Mouse (Mus musculus) left cerebral cortex, postnatal 14 days (tissue): ENCODE data around the gene Styk1. TPM values are rescaled to one million over a fixed set of nuclear protein-coding genes. Genes with fewer than 3 reads are reported as not detected.

Experiments
- DNase-seq, 2 experiments: peaks; one replicate each; pipeline ENCODE4 v3.0.0; 2021 to 2022; ENCODE audit warnings: low spot score in 2 of 2, mixed read lengths in 1 of 2
- intact Hi-C: fragments of 180-260 bp; cut with DNase I; formaldehyde crosslinking; loops from one replicate; pipeline ENCODE4 v1.15.1; 2025
- long read RNA-seq, 2 experiments: library from polyadenylated mRNA; stranded (forward); transcript quantifications; one replicate each; pipeline ENCODE4 v2.0.0; 2021
- total RNA-seq, 2 experiments: library from RNA; stranded (reverse); gene quantifications; 2 replicates each; pipeline ENCODE4 v1.2.3; 2021

Styk1 gene
- under 1 TPM; 0.23 to 0.53 TPM for total RNA-seq
- long read RNA-seq, experiment 1, partial matches to known transcripts = 0 of 1 reads
- long read RNA-seq, experiment 1, other reads (novel, unspliced or antisense) = 1 of 1 reads
- long read RNA-seq, experiment 2, partial matches to known transcripts = 0 of 1 reads
- long read RNA-seq, experiment 2, other reads (novel, unspliced or antisense) = 1 of 1 reads

GRCm38 (mm10) chr6:131353352-131353919, at the start of gene Styk1:
Styk1 (minus strand) TSS chr6:131353597.
- intact Hi-C loops = loop anchor here (5.0 kb wide), 1 partner anchor 1781 kb away; no protein-coding TSS in a partner anchor
- DNase-seq = peak; percentile 88 to 90

GRCm38 (mm10) chr6:131403036-131403435, 49.6 kb upstream of the Styk1 start:
- intact Hi-C loops = no loop called here
- DNase-seq = no peak

- intact Hi-C loops = no loop called here
- DNase-seq = no peak
Observed at GRCm38 (mm10) chr6:131402606-131403005, 49.2 kb upstream of the Styk1 start.

- DNase-seq = no peak
- intact Hi-C loops = no loop called here
Observed at GRCm38 (mm10) chr6:131401259-131401658, 47.9 kb upstream of the Styk1 start.

- intact Hi-C loops = no loop called here
- DNase-seq = no peak
Observed at GRCm38 (mm10) chr6:131396650-131397049, 43.3 kb upstream of the Styk1 start.

GRCm38 (mm10) chr6:131393873-131394660, 40.7 kb upstream of the Styk1 start:
- no peak for DNase-seq
- intact Hi-C loops = no loop called here

GRCm38 (mm10) chr6:131388040-131389021, 34.9 kb upstream of the Styk1 start, which contains the start of gene Ybx3:
Ybx3 (minus strand) TSS chr6:131388476.
- intact Hi-C loops = loop anchor here (5.0 kb wide), 1 partner anchor 34 kb away; no protein-coding TSS in a partner anchor

GRCm38 (mm10) chr6:131387221-131388039, 34.0 kb upstream of the Styk1 start:
- peak; percentile 72 to 74 for DNase-seq
- intact Hi-C loops = loop anchor here (5.0 kb wide), 1 partner anchor 35 kb away; no protein-coding TSS in a partner anchor

More at GRCm38 (mm10) chr6:131388040-131389021, 34.9 kb upstream of the Styk1 start, which contains the start of gene Ybx3:
- DNase-seq = peak; percentile 80 to 87

GRCm38 (mm10) chr6:131386416-131387019, 33.1 kb upstream of the Styk1 start:
- intact Hi-C loops = loop anchor here (5.0 kb wide), 1 partner anchor 36 kb away; no protein-coding TSS in a partner anchor
- DNase-seq = no peak

- intact Hi-C loops = loop anchor here (5.0 kb wide), 1 partner anchor 37 kb away; no protein-coding TSS in a partner anchor
- no peak for DNase-seq
Observed at GRCm38 (mm10) chr6:131385469-131385868, 32.1 kb upstream of the Styk1 start.

GRCm38 (mm10) chr6:131383713-131384330, 30.4 kb upstream of the Styk1 start:
- intact Hi-C loops = no loop called here
- no peak for DNase-seq

- intact Hi-C loops = no loop called here
- DNase-seq = no peak
Observed at GRCm38 (mm10) chr6:131382984-131383337, 29.6 kb upstream of the Styk1 start.

GRCm38 (mm10) chr6:131382232-131382983, 29.0 kb upstream of the Styk1 start:
- no peak for DNase-seq
- intact Hi-C loops = no loop called here

GRCm38 (mm10) chr6:131378858-131379428, 25.5 kb upstream of the Styk1 start:
- no peak for DNase-seq
- intact Hi-C loops = no loop called here

- intact Hi-C loops = no loop called here
- DNase-seq = no peak
Observed at GRCm38 (mm10) chr6:131377378-131377777, 24.0 kb upstream of the Styk1 start.

GRCm38 (mm10) chr6:131374594-131375340, 21.4 kb upstream of the Styk1 start:
- DNase-seq = peak in 1 of 2 experiments; percentile 68
- intact Hi-C loops = no loop called here
